Mouse (Mus musculus): Measurements from ENCODE around the gene Dennd1a. TPM values are rescaled to one million over a fixed set of nuclear protein-coding genes. Genes with fewer than 3 reads are reported as not detected.
"Not testable (repeated sequence)": the region's sequence is repeated elsewhere in the genome, so short reads cannot be mapped to it uniquely, and the experiment has no call there.

The Dennd1a gene
- polyA plus RNA-seq, 1 experiment, result 14.3 TPM

DNA sequence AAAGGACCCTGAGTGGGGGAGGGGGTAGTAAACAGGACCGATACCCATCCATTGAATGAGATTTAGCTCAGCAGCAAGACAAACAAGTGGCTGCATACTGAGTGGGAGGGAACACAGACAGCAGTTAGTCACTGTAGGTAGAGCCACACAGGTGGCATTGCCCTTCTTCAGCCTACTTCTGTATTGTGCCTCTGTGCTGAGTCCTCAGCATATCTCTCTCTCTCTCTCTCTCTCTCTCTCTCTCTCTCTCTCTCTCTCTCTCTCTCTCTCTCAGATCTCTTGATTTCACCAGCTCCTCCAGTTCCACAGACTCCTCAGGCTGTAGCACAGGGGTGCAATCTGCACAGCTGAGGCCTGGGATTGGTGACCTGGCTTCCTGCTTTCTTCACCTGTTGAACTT, 347.2 kb downstream of the Dennd1a start:
- H3K4me3 ChIP-seq (ENCODE audit: insufficient read depth, low read depth, low read length), result no peak overlapping the region
- H3K27ac ChIP-seq (replicated peaks; ENCODE audit: low read depth, low read length), result no peak overlapping the region
- no peaks in the 10 kb centered on the region for H3K4me1 ChIP-seq (ENCODE audit: control insufficient read depth, insufficient read depth, insufficient read length, low read length)

DNA sequence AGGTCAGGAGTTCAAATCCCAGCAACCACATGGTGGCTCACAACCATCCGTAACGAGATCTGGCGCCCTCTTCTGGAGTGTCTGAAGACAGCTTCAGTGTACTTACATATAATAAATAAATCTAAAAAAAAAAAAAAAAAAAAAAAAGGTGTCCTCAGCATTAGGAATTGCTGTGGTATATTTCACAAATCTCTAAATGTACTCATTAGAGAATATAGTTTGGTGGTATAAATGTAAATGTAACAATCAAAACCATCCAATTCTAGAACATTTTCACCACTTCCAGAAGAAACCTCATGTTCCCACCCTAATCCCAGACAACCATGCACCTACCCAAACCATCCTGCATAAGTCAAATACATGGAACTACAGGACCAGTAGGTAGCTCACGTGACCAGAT, 350.3 kb downstream of the Dennd1a start:
- not testable (repeated sequence) for H3K27ac ChIP-seq (replicated peaks; ENCODE audit: low read depth, low read length); H3K4me3 ChIP-seq (ENCODE audit: insufficient read depth, low read depth, low read length)

DNA sequence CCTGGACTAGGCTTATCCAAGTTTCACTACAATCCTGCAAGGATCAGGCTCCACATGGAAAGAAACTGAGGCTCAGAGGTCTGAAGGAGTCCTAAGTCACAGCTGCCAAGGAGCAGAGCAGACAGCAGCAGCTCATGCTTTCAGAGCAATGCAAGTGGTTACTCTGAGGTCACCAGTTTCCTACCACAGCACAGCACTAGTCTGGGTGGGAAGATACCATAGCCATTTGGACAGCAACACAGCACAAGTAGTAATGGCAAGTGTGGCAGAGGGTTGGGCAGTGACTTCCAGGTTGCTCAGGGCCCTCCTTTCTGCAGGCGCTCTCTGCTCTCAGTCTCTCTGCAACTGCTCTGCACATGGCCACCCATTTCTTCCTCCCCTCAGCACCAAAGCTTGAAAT, 354.9 kb downstream of the Dennd1a start:
- H3K4me1 ChIP-seq (ENCODE audit: control insufficient read depth, insufficient read depth, insufficient read length, low read length), result no peaks in the 10 kb centered on the region
- no peak overlapping the region for H3K27ac ChIP-seq (replicated peaks; ENCODE audit: low read depth, low read length)
- H3K4me3 ChIP-seq (ENCODE audit: insufficient read depth, low read depth, low read length), result no peak overlapping the region

More for the DNA sequence above, 350.3 kb downstream of the Dennd1a start:
- not testable (repeated sequence) for H3K4me1 ChIP-seq (ENCODE audit: control insufficient read depth, insufficient read depth, insufficient read length, low read length)

- Histone ChIP-seq H3K4me1 (ENCODE audit: control insufficient read depth, insufficient read depth, insufficient read length, low read length) (no peaks in the 10 kb centered on the region), H3K4me3 (ENCODE audit: insufficient read depth, low read depth, low read length) (no peak overlapping the region)
Measured at GRCm38 (mm10) chr2:37931018-37931930, 355.9 kb downstream of the Dennd1a start.

GRCm38 (mm10) chr2:37926133-37926503, 361.1 kb downstream of the Dennd1a start:
- H3K4me1 ChIP-seq (ENCODE audit: control insufficient read depth, insufficient read depth, insufficient read length, low read length), result no peaks in the 10 kb centered on the region

More at GRCm38 (mm10) chr2:37931018-37931930, 355.9 kb downstream of the Dennd1a start:
- no peak overlapping the region for H3K27ac ChIP-seq (replicated peaks; ENCODE audit: low read depth, low read length)

GRCm38 (mm10) chr2:37925413-37926132, 361.6 kb downstream of the Dennd1a start:
- H3K4me3 ChIP-seq (ENCODE audit: insufficient read depth, low read depth, low read length), result no peak overlapping the region
- H3K4me1 ChIP-seq (ENCODE audit: control insufficient read depth, insufficient read depth, insufficient read length, low read length), result no peaks in the 10 kb centered on the region
- H3K27ac ChIP-seq (replicated peaks; ENCODE audit: low read depth, low read length), result no peak overlapping the region

More at GRCm38 (mm10) chr2:37926133-37926503, 361.1 kb downstream of the Dennd1a start:
- no peak overlapping the region for H3K4me3 ChIP-seq (ENCODE audit: insufficient read depth, low read depth, low read length)
- H3K27ac ChIP-seq (replicated peaks; ENCODE audit: low read depth, low read length), result no peak overlapping the region

GRCm38 (mm10) chr2:37908721-37909506, 378.3 kb downstream of the Dennd1a start:
- Histone ChIP-seq H3K4me1 (ENCODE audit: control insufficient read depth, insufficient read depth, insufficient read length, low read length) (no peaks in the 10 kb centered on the region), H3K27ac (replicated peaks; ENCODE audit: low read depth, low read length) (no peak overlapping the region), H3K4me3 (ENCODE audit: insufficient read depth, low read depth, low read length) (no peak overlapping the region)

DNA sequence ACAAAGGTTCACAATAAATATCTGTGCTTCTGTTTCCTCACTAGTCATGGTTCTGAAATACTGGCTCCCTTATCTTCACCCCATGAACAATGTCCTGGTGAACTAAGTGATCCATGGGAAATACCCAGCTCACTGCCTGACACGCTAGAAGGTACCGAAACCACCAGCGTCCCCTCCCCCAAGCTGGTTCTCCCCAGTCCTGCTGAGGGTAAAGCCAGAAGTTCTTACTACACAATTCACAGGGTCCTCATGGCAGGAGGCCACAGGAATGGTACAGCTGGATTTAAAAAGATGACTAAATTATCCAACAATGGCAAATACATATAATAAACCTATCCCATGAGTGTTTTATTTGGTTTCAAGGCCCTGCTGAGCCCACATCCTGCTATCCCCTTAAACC, 378.9 kb downstream of the Dennd1a start:
- no peaks in the 10 kb centered on the region for H3K4me1 ChIP-seq (ENCODE audit: control insufficient read depth, insufficient read depth, insufficient read length, low read length)
- no peak overlapping the region for H3K4me3 ChIP-seq (ENCODE audit: insufficient read depth, low read depth, low read length)
- no peak overlapping the region for H3K27ac ChIP-seq (replicated peaks; ENCODE audit: low read depth, low read length)

- H3K4me3 ChIP-seq (ENCODE audit: insufficient read depth, low read depth, low read length), result no peak overlapping the region
- H3K27ac ChIP-seq (replicated peaks; ENCODE audit: low read depth, low read length), result no peak overlapping the region
- H3K4me1 ChIP-seq (ENCODE audit: control insufficient read depth, insufficient read depth, insufficient read length, low read length), result no peaks in the 10 kb centered on the region
Measured at GRCm38 (mm10) chr2:37906261-37906660, 380.9 kb downstream of the Dennd1a start.

- H3K4me1 ChIP-seq (ENCODE audit: control insufficient read depth, insufficient read depth, insufficient read length, low read length), result no peaks in the 10 kb centered on the region
Measured at GRCm38 (mm10) chr2:37903286-37903685, 383.9 kb downstream of the Dennd1a start.

DNA sequence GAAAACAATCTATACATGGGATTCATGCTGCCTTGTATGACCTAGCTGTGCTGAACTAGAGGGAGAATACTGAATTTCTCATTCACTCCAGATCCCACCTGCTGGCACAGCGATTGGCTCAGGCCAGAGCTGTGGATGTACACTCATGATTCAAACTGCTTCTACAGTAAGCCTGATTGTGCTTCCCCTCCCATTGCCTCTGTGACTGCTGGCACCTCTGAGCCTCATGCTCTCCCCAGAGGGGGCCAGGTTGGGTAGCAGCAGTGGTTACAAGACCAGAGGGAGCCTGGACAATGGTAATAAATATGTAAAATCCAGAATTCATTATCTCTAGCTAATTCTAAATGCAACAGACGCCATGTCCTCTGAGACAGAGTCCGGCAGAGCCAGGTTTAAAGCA, 404.0 kb downstream of the Dennd1a start:
- Histone ChIP-seq H3K4me3 (ENCODE audit: insufficient read depth, low read depth, low read length) (no peak overlapping the region), H3K27ac (replicated peaks; ENCODE audit: low read depth, low read length) (no peak overlapping the region)

More at GRCm38 (mm10) chr2:37903286-37903685, 383.9 kb downstream of the Dennd1a start:
- Histone ChIP-seq H3K4me3 (ENCODE audit: insufficient read depth, low read depth, low read length) (no peak overlapping the region), H3K27ac (replicated peaks; ENCODE audit: low read depth, low read length) (no peak overlapping the region)

DNA sequence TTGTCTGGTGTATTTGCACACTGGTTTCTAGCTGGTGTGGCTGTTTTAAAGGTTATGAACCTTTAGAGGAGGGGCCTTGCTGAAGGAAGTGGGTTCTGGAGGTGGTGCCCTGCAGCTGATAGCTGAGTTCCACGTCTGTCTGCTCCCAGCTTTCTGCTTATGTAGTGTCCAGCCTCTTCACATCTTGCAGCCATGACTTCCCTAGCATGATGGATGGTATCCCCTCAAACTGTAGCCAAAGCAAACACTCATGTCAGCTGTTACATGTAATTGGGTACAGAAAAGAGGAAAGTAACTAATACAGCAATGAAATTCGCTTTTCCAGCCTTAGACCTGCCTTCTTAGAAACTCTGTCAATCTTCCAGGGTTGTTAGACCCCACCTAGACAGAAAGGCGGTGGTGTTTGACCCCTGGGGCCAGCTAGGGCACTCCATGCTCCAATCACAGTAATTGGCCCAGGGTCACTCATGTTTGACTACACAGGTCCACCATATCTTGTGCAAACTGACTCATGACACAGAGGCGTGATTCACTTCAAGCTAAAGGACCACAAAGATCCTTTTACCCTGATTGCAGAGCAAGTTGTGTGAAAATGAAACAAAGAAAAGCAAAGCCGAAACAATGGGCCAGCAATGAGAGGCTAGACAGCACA, 405.8 kb downstream of the Dennd1a start:
- no peak overlapping the region for H3K27ac ChIP-seq (replicated peaks; ENCODE audit: low read depth, low read length)
- H3K4me1 ChIP-seq (ENCODE audit: control insufficient read depth, insufficient read depth, insufficient read length, low read length), result no peaks in the 10 kb centered on the region
- H3K4me3 ChIP-seq (ENCODE audit: insufficient read depth, low read depth, low read length), result no peak overlapping the region

More for the DNA sequence above, 404.0 kb downstream of the Dennd1a start:
- H3K4me1 ChIP-seq (ENCODE audit: control insufficient read depth, insufficient read depth, insufficient read length, low read length), result no peaks in the 10 kb centered on the region

DNA sequence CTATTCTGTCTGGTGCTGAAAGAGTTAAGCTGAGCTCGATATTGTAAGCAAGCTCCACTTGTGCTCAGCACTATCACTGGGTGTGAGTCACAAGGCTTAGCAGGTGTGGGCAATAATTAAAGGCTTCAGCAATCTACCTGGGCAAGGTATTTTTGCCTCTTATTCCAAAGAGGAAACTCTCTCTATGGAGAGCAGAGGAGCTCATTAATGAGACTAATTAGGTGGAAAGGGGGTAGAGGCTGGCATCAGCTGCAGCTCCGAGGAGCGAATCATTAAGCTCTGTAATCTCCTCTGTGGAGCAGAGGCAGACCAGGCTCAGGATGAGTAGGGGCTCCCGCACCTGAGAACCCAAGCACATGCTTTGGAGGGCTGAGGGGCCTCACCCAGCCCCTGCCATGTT, 407.5 kb downstream of the Dennd1a start:
- Histone ChIP-seq H3K4me3 (ENCODE audit: insufficient read depth, low read depth, low read length) (no peak overlapping the region), H3K4me1 (ENCODE audit: control insufficient read depth, insufficient read depth, insufficient read length, low read length) (no peaks in the 10 kb centered on the region), H3K27ac (replicated peaks; ENCODE audit: low read depth, low read length) (no peak overlapping the region)

DNA sequence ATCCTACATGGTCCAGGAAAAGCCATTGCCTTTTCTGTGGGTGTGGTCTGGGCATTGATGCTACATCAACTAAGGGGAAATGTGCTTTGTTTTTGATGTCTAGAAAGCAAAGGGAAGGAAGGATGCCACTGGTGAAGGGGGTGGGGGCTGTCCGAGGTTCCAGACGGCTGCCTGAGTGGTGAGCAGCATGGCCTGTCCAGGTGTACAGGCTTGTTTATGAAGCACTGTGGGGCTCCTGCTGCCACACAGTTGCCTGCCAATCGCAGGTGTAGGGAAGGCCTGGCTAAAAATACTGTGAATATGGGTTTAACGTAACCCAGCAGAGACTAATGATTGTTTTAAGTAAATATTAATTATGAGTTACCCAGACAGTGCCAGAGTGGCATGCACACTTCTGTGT, 414.4 kb downstream of the Dennd1a start:
- Histone ChIP-seq H3K4me1 (ENCODE audit: control insufficient read depth, insufficient read depth, insufficient read length, low read length) (no peaks in the 10 kb centered on the region), H3K27ac (replicated peaks; ENCODE audit: low read depth, low read length) (no peak overlapping the region), H3K4me3 (ENCODE audit: insufficient read depth, low read depth, low read length) (no peak overlapping the region)

Data from brown adipose tissue, adult 24 weeks (tissue).